Mouse (Mus musculus) megakaryocyte, embryonic 14.5 days (primary cell): ENCODE data around the gene S100a2. TPM values are rescaled to one million over a fixed set of nuclear protein-coding genes. Genes with fewer than 3 reads are reported as not detected.

ENCODE experiments used
- H3K27me3 ChIP-seq: replicated peaks from 2 replicates; pipeline ENCODE3; 2012; ENCODE audit warnings: inconsistent platforms
- H3K36me3 ChIP-seq: replicated peaks from 2 replicates; pipeline ENCODE3; 2012; ENCODE audit warnings: low read length, inconsistent platforms, mixed read lengths
- H3K4me1 ChIP-seq: 2 replicates; pipeline ENCODE4 v1.6.1; 2012; ENCODE audit warnings: inconsistent platforms
- H3K4me3 ChIP-seq: replicated peaks from 2 replicates; pipeline ENCODE3; 2012; ENCODE audit warnings: moderate library complexity, mild to moderate bottlenecking, inconsistent platforms
- H3K9me3 ChIP-seq: 2 replicates; pipeline ENCODE4 v1.6.1; 2012; ENCODE audit warnings: inconsistent platforms
- FLI1 ChIP-seq: IDR thresholded peaks from 2 replicates; pipeline ENCODE4 v1.6.1; 2012; ENCODE audit warnings: low read length, inconsistent platforms, mixed read lengths
- GATA1 ChIP-seq: IDR thresholded peaks from 3 replicates; pipeline ENCODE4 v1.6.1; 2012; ENCODE audit warnings: mixed read lengths, low read length, inconsistent platforms, borderline replicate concordance
- polyA plus RNA-seq: library from polyadenylated mRNA; stranded (reverse); fragments of >175 nt; gene quantifications from 2 replicates; pipeline ENCODE4 v1.2.3, GENCODE M21; 2012; ENCODE audit warnings: low replicate concordance; ENCODE audit not compliant: insufficient read depth

The S100a2 gene
- polyA plus RNA-seq, 1 experiment: not detected

- no peak for TF ChIP-seq FLI1
- no peak for TF ChIP-seq GATA1
- peaks cover 27% of the 10 kb centered on the region for H3K27me3 ChIP-seq
- peaks cover 2% of the 10 kb centered on the region; the same call in 1 of the 2 replicates for H3K4me1 ChIP-seq
- H3K4me3 ChIP-seq: no peak overlapping the region
- no peaks in the 10 kb centered on the region for H3K36me3 ChIP-seq
- H3K9me3 ChIP-seq: no peaks in the 10 kb centered on the region
Measured at GRCm38 (mm10) chr3:90626266-90627021, 36.4 kb downstream of the S100a2 start.

- H3K36me3 ChIP-seq: no peaks in the 10 kb centered on the region
- H3K4me3 ChIP-seq: no peak overlapping the region
- no peaks in the 10 kb centered on the region for H3K9me3 ChIP-seq
- no peak for TF ChIP-seq GATA1
- no peak for TF ChIP-seq FLI1
- H3K27me3 ChIP-seq: peaks cover 22% of the 10 kb centered on the region
- no peaks in the 10 kb centered on the region; the same call in 1 of the 2 replicates for H3K4me1 ChIP-seq
Measured at GRCm38 (mm10) chr3:90627366-90627765, 37.3 kb downstream of the S100a2 start.

- Histone ChIP-seq H3K4me1 (no peaks in the 10 kb centered on the region; the same call in 1 of the 2 replicates), H3K9me3 (no peaks in the 10 kb centered on the region), H3K36me3 (no peaks in the 10 kb centered on the region), H3K27me3 (peaks cover 20% of the 10 kb centered on the region), H3K4me3 (no peak overlapping the region)
- TF ChIP-seq FLI1: no peak
- no peak for TF ChIP-seq GATA1
Measured at GRCm38 (mm10) chr3:90627807-90628206, 37.8 kb downstream of the S100a2 start.

- TF ChIP-seq GATA1 (no peak), FLI1 (no peak)
Measured at GRCm38 (mm10) chr3:90629298-90629697, 39.3 kb downstream of the S100a2 start.

GRCm38 (mm10) chr3:90631984-90632383 is 41.9 kb downstream of the S100a2 start:
- TF ChIP-seq GATA1 (no peak), FLI1 (no peak)
- Histone ChIP-seq H3K4me3 (no peak overlapping the region), H3K27me3 (peaks cover 6% of the 10 kb centered on the region), H3K36me3 (no peaks in the 10 kb centered on the region), H3K4me1 (no peaks in the 10 kb centered on the region), H3K9me3 (0 out of 2 replicates have a peak, but pooled peaks cover 4% of the 10 kb centered on the region)

More at GRCm38 (mm10) chr3:90629298-90629697, 39.3 kb downstream of the S100a2 start:
- Histone ChIP-seq H3K4me1 (no peaks in the 10 kb centered on the region; the same call in 1 of the 2 replicates), H3K36me3 (no peaks in the 10 kb centered on the region), H3K27me3 (peaks cover 15% of the 10 kb centered on the region), H3K4me3 (no peak overlapping the region), H3K9me3 (0 out of 2 replicates have a peak, but pooled peaks cover 4% of the 10 kb centered on the region)

GRCm38 (mm10) chr3:90638511-90639275 is 48.6 kb downstream of the S100a2 start:
- H3K4me1 ChIP-seq: peaks cover 4% of the 10 kb centered on the region; the same call in 1 of the 2 replicates
- H3K27me3 ChIP-seq: peaks cover 4% of the 10 kb centered on the region
- TF ChIP-seq GATA1 (no peak), FLI1 (no peak)
- no peak overlapping the region for H3K4me3 ChIP-seq
- 0 out of 2 replicates have a peak, but pooled peaks cover 1% of the 10 kb centered on the region for H3K9me3 ChIP-seq
- no peaks in the 10 kb centered on the region for H3K36me3 ChIP-seq

- Histone ChIP-seq H3K4me1 (peaks cover 4% of the 10 kb centered on the region; the same call in 1 of the 2 replicates), H3K36me3 (no peaks in the 10 kb centered on the region), H3K27me3 (peaks cover 4% of the 10 kb centered on the region), H3K4me3 (no peak overlapping the region), H3K9me3 (no peaks in the 10 kb centered on the region)
- TF ChIP-seq FLI1: no peak
Measured at GRCm38 (mm10) chr3:90639511-90640154, 49.6 kb downstream of the S100a2 start.

- Histone ChIP-seq H3K27me3 (peaks cover 4% of the 10 kb centered on the region), H3K4me3 (no peak overlapping the region), H3K36me3 (no peaks in the 10 kb centered on the region), H3K4me1 (peaks cover 4% of the 10 kb centered on the region; the same call in 1 of the 2 replicates), H3K9me3 (no peaks in the 10 kb centered on the region)
- TF ChIP-seq GATA1: no peak
- TF ChIP-seq FLI1: no peak
Measured at GRCm38 (mm10) chr3:90640981-90641380, 50.9 kb downstream of the S100a2 start.

Other genes starting within 250 kb of the S100a2 start
- 2.3 and 3.1 TPM in 2 replicates for gene Slc27a3, start 200.3 kb upstream of the S100a2 start, polyA plus RNA-seq
- 15.5 and 21.9 TPM in 2 replicates for gene Ints3, start 156.6 kb upstream of the S100a2 start, polyA plus RNA-seq
- 2.6 TPM in 1 of 2 replicates, not detected in the other for gene Npr1, start 124.4 kb upstream of the S100a2 start, polyA plus RNA-seq
- gene Ilf2, start 114.1 kb upstream of the S100a2 start, polyA plus RNA-seq: 10.5 TPM in 1 of 2 replicates, not detected in the other
- gene Snapin, start 99.2 kb upstream of the S100a2 start, polyA plus RNA-seq: 3.0 and 5.3 TPM in 2 replicates
- gene Chtop, start 80.7 kb upstream of the S100a2 start, polyA plus RNA-seq: 33.3 and 68.8 TPM in 2 replicates
- 9.9 and 105 TPM in 2 replicates for gene S100a1, start 75.9 kb upstream of the S100a2 start, polyA plus RNA-seq
- gene S100a13, start 75.8 kb upstream of the S100a2 start, polyA plus RNA-seq: 3.7 and 30.3 TPM in 2 replicates
- 0.10 TPM in 1 of 2 replicates, not detected in the other for gene S100a14, start 63.4 kb upstream of the S100a2 start, polyA plus RNA-seq
- gene S100a16, start 53.0 kb upstream of the S100a2 start, polyA plus RNA-seq: not detected in 2 replicates
- not detected in 2 replicates for gene S100a3, start 29.7 kb upstream of the S100a2 start, polyA plus RNA-seq
- not detected in 2 replicates for gene Gm42674, start 11.7 kb downstream of the S100a2 start, polyA plus RNA-seq
- gene S100a4, start 13.5 kb downstream of the S100a2 start, polyA plus RNA-seq: not detected in 2 replicates
- gene S100a5, start 18.3 kb downstream of the S100a2 start, polyA plus RNA-seq: not detected in 2 replicates
- gene S100a6, start 22.6 kb downstream of the S100a2 start, polyA plus RNA-seq: 1.3 TPM in 1 of 2 replicates, not detected in the other
- not detected in 2 replicates for gene S100a7a, start 63.8 kb downstream of the S100a2 start, polyA plus RNA-seq
- gene S100a8, start 78.7 kb downstream of the S100a2 start, polyA plus RNA-seq: 2.9 TPM in 1 of 2 replicates, not detected in the other
- gene S100a9, start 105.5 kb downstream of the S100a2 start, polyA plus RNA-seq: 33.8 TPM in 1 of 2 replicates, not detected in the other
- gene Pglyrp4, start 136.7 kb downstream of the S100a2 start, polyA plus RNA-seq: not detected in 2 replicates
- gene Gm5849, start 187.6 kb downstream of the S100a2 start, polyA plus RNA-seq: not detected in 2 replicates